In genomic region chr7:100875822-100876221, GRCm38 (mm10) we compare ENCODE assay signal across 13 mouse cellular contexts. TPM values are rescaled to one million over a fixed set of nuclear protein-coding genes. Genes with fewer than 3 reads are reported as not detected.
DNase-seq lines count a peak whose midpoint lies in the region; ATAC-seq and TF ChIP-seq lines count a peak whose summit lies in the region.
"Had no signal": no experiment of that assay in that cellular context is flagged by ENCODE, and none has a peak within 500 bp of the region (broad histone marks: within the 10 kb centered on the region; RNA-seq: fewer than 3 reads in every experiment).

No protein-coding gene starts in this region.

- H3K4me1 ChIP-seq in heart, embryonic 14.5 days (ENCODE audit: control insufficient read depth in 2 of 2, insufficient read depth in 2 of 2, low read length in 2 of 2): peaks cover 2 to 14% of the 10 kb centered on the region in 2 experiments; a peak in 3 of 4 replicates
- H3K4me1 ChIP-seq in lung, embryonic 14.5 days (ENCODE audit: insufficient read depth): no peaks in the 10 kb centered on the region
- 0 out of 2 replicates have a peak, but pooled peaks cover 4% of the 10 kb centered on the region for H3K4me1 ChIP-seq in embryonic facial prominence, embryonic 15.5 days
- peaks cover 13% of the 10 kb centered on the region for H3K4me1 ChIP-seq in liver, postnatal 0 days (ENCODE audit: insufficient read depth)
- H3K4me1 ChIP-seq in hindbrain, embryonic 13.5 days (replicated peaks): peaks cover 6% of the 10 kb centered on the region
- H3K4me1 ChIP-seq: embryonic facial prominence, embryonic 13.5 days had no signal

- TF ChIP-seq CTCF in lung, embryonic 14.5 days (IDR thresholded peaks at IDR 0.05; ENCODE audit: low read depth): no peak
- TF ChIP-seq CTCF in liver, postnatal 0 days (IDR thresholded peaks at IDR 0.05; ENCODE audit: low read depth): no peak

- TF ChIP-seq EP300 in liver, postnatal 0 days (IDR thresholded peaks at IDR 0.05; ENCODE audit: low read depth): peak; percentile 38; the same call in 1 of the 2 replicates

- no peak for DNase-seq in heart, postnatal 36 days
- no peak for DNase-seq in lung, embryonic 14.5 days
- no peak for DNase-seq in lung, adult 18-20 months
- no peak for DNase-seq in liver, postnatal 0 days
- DNase-seq in cerebellum, adult 18-20 months: no peak
- DNase-seq: kidney, adult 8-10 months had no signal

- 33% methylated on average over 1 of the region's 1 CpGs for WGBS in heart, embryonic 14.5 days
- WGBS in lung, embryonic 14.5 days: 69% methylated on average over 1 of the region's 1 CpGs
- 77% methylated on average over 1 of the region's 1 CpGs for WGBS in embryonic facial prominence, embryonic 15.5 days
- WGBS in liver, postnatal 0 days (ENCODE audit: insufficient replicate concordance): 25% methylated on average over 1 of the region's 1 CpGs
- WGBS in hindbrain, embryonic 13.5 days: 79% methylated on average over 1 of the region's 1 CpGs

- H3K4me3 ChIP-seq in heart, embryonic 14.5 days (ENCODE audit: control insufficient read depth in 1 of 2, insufficient read depth in 1 of 2, low read depth in 1 of 2, low read length in 2 of 2): no peak overlapping the region
- no peak overlapping the region for H3K4me3 ChIP-seq in lung, embryonic 14.5 days (ENCODE audit: low read depth, low read length)
- no peak overlapping the region for H3K4me3 ChIP-seq in embryonic facial prominence, embryonic 15.5 days (replicated peaks)
- H3K4me3 ChIP-seq in liver, postnatal 0 days (ENCODE audit: low read depth, low read length): no peak overlapping the region
- H3K4me3 ChIP-seq in hindbrain, embryonic 13.5 days: no peak overlapping the region
- H3K4me3 ChIP-seq: embryonic facial prominence, embryonic 13.5 days had no signal

- no peaks in the 10 kb centered on the region for H3K9me3 ChIP-seq in heart, embryonic 14.5 days (ENCODE audit: control insufficient read depth, low read length)
- H3K9me3 ChIP-seq in lung, embryonic 14.5 days (ENCODE audit: low read depth, low read length): no peaks in the 10 kb centered on the region
- no peaks in the 10 kb centered on the region for H3K9me3 ChIP-seq in embryonic facial prominence, embryonic 15.5 days (replicated peaks)
- no peaks in the 10 kb centered on the region for H3K9me3 ChIP-seq in liver, postnatal 0 days (ENCODE audit: low read length)
- H3K9me3 ChIP-seq in hindbrain, embryonic 13.5 days: no peaks in the 10 kb centered on the region
- H3K9me3 ChIP-seq: embryonic facial prominence, embryonic 13.5 days had no signal

- H3K27ac ChIP-seq in heart, embryonic 14.5 days (replicated peaks in 1 of 2; ENCODE audit: control insufficient read depth in 1 of 2, insufficient read depth in 1 of 2, low read depth in 2 of 2, low read length in 2 of 2): peak overlapping the region; percentile 49 to 68
- peak overlapping the region; percentile 60; the same call in 1 of the 2 replicates for H3K27ac ChIP-seq in lung, embryonic 14.5 days (ENCODE audit: low read depth)
- H3K27ac ChIP-seq in embryonic facial prominence, embryonic 15.5 days (replicated peaks): peak overlapping the region; percentile 48; the same call in 1 of the 2 replicates
- H3K27ac ChIP-seq in liver, postnatal 0 days (ENCODE audit: low read depth): peak overlapping the region; percentile 51; the same call in 1 of the 2 replicates
- no peak overlapping the region for H3K27ac ChIP-seq in hindbrain, embryonic 13.5 days
- H3K27ac ChIP-seq: embryonic facial prominence, embryonic 13.5 days had no signal

- H3K27me3 ChIP-seq in heart, embryonic 14.5 days (ENCODE audit: control insufficient read depth, insufficient read depth, low read length): no peaks in the 10 kb centered on the region
- no peaks in the 10 kb centered on the region for H3K27me3 ChIP-seq in lung, embryonic 14.5 days (ENCODE audit: insufficient read depth, low read length)
- no peaks in the 10 kb centered on the region for H3K27me3 ChIP-seq in embryonic facial prominence, embryonic 15.5 days
- no peaks in the 10 kb centered on the region for H3K27me3 ChIP-seq in liver, postnatal 0 days (ENCODE audit: insufficient read depth, low read length)
- H3K27me3 ChIP-seq in hindbrain, embryonic 13.5 days: no peaks in the 10 kb centered on the region
- H3K27me3 ChIP-seq: CH12.LX; embryonic facial prominence, embryonic 13.5 days had no signal

- H3K9ac ChIP-seq in heart, embryonic 14.5 days (ENCODE audit: low read length): no peak overlapping the region
- no peak overlapping the region for H3K9ac ChIP-seq in lung, embryonic 14.5 days
- no peak overlapping the region for H3K9ac ChIP-seq in embryonic facial prominence, embryonic 15.5 days
- no peak overlapping the region for H3K9ac ChIP-seq in liver, postnatal 0 days (replicated peaks)
- no peak overlapping the region for H3K9ac ChIP-seq in hindbrain, embryonic 13.5 days
- H3K9ac ChIP-seq: embryonic facial prominence, embryonic 13.5 days had no signal

- intact Hi-C loops in heart, postnatal 36 days (cut with DNase I): no loop called here

- ATAC-seq in heart, embryonic 14.5 days (ENCODE audit: insufficient number of reproducible peaks, insufficient read depth, low FRiP score, low read depth): no peak
- ATAC-seq in lung, embryonic 14.5 days (ENCODE audit: insufficient read depth): no peak
- no peak for ATAC-seq in embryonic facial prominence, embryonic 15.5 days (ENCODE audit: insufficient number of reproducible peaks, low FRiP score, low TSS enrichment, low read depth)
- ATAC-seq in liver, postnatal 0 days: peak; percentile 16; the same call in 1 of the 2 replicates
- no peak for ATAC-seq in hindbrain, embryonic 13.5 days (ENCODE audit: low FRiP score)
- ATAC-seq: forebrain, embryonic 14.5 days had no signal

- peaks cover 86% of the 10 kb centered on the region for H3K36me3 ChIP-seq in heart, embryonic 14.5 days (ENCODE audit: control insufficient read depth, insufficient read depth, low read length)
- H3K36me3 ChIP-seq in lung, embryonic 14.5 days (ENCODE audit: insufficient read depth): peaks cover 97% of the 10 kb centered on the region
- peaks cover 94% of the 10 kb centered on the region for H3K36me3 ChIP-seq in embryonic facial prominence, embryonic 15.5 days
- no peaks in the 10 kb centered on the region for H3K36me3 ChIP-seq in liver, postnatal 0 days (replicated peaks; ENCODE audit: insufficient read depth, low read length)
- peaks cover 74% of the 10 kb centered on the region for H3K36me3 ChIP-seq in hindbrain, embryonic 13.5 days

- no peak overlapping the region for H3K4me2 ChIP-seq in heart, embryonic 14.5 days (ENCODE audit: low read length)
- H3K4me2 ChIP-seq in lung, embryonic 14.5 days: no peak overlapping the region
- no peak overlapping the region for H3K4me2 ChIP-seq in embryonic facial prominence, embryonic 15.5 days (replicated peaks)
- no peak overlapping the region for H3K4me2 ChIP-seq in liver, postnatal 0 days (ENCODE audit: low read depth, low read length)
- no peak overlapping the region for H3K4me2 ChIP-seq in hindbrain, embryonic 13.5 days
- H3K4me2 ChIP-seq: embryonic facial prominence, embryonic 13.5 days had no signal

RNA-seq across cellular contexts. Expression of gene Relt, which starts 12.6 kb away (rescaled TPM):
- polyA plus RNA-seq in heart, embryonic 14.5 days (2014; fragmentation: Nextera tagmentation; extraction: Ambion mirVana): 1.2 and 1.8 TPM in 2 replicates
- 1 to 10 TPM; 2.1 to 3.1 TPM for total RNA-seq in heart, postnatal 36 days (2021)
- polyA plus RNA-seq in lung, embryonic 14.5 days (2014; fragmentation: Nextera tagmentation; extraction: Ambion mirVana): 3.8 and 4.1 TPM in 2 replicates
- polyA plus RNA-seq in embryonic facial prominence, embryonic 15.5 days (2015; fragmentation: Nextera tagmentation; extraction: Ambion mirVana): 3.5 and 4.2 TPM in 2 replicates
- 6.9 and 7.5 TPM in 2 replicates for polyA plus RNA-seq in liver, postnatal 0 days (2015; fragmentation: Nextera tagmentation; extraction: Ambion mirVana)
- polyA plus RNA-seq in hindbrain, embryonic 13.5 days (2015; fragmentation: Nextera tagmentation; extraction: Ambion mirVana): 4.3 and 4.8 TPM in 2 replicates

RNA-seq across cellular contexts. Expression of gene Arhgef17, which starts 56.1 kb away (rescaled TPM):
- polyA plus RNA-seq in heart, embryonic 14.5 days (2014; fragmentation: Nextera tagmentation; extraction: Ambion mirVana): 7.7 and 8.9 TPM in 2 replicates
- total RNA-seq in heart, postnatal 36 days (2021): 10 to 100 TPM; 24.3 to 29.9 TPM
- 18.5 and 22.5 TPM in 2 replicates for polyA plus RNA-seq in lung, embryonic 14.5 days (2014; fragmentation: Nextera tagmentation; extraction: Ambion mirVana)
- polyA plus RNA-seq in embryonic facial prominence, embryonic 15.5 days (2015; fragmentation: Nextera tagmentation; extraction: Ambion mirVana): 8.7 and 10.5 TPM in 2 replicates
- 0.35 and 0.38 TPM in 2 replicates for polyA plus RNA-seq in liver, postnatal 0 days (2015; fragmentation: Nextera tagmentation; extraction: Ambion mirVana)
- 7.2 and 7.7 TPM in 2 replicates for polyA plus RNA-seq in hindbrain, embryonic 13.5 days (2015; fragmentation: Nextera tagmentation; extraction: Ambion mirVana)
- total RNA-seq: megakaryocyte-erythroid progenitor cell, adult 5-6 weeks had no signal
